ENCODE assay signal across 11 mouse cellular contexts in genomic region chr16:28104255-28105076, GRCm38 (mm10).
DNase-seq lines count a peak whose midpoint lies in the region; ATAC-seq and TF ChIP-seq lines count a peak whose summit lies in the region.
"Had no signal": no experiment of that assay in that cellular context is flagged by ENCODE, and none has a peak within 500 bp of the region (broad histone marks: within the 10 kb centered on the region; RNA-seq: fewer than 3 reads in every experiment).

No protein-coding gene starts in this region.

- H3K36me3 ChIP-seq in lung, postnatal 0 days (ENCODE audit: insufficient read depth, low read length): no peaks in the 10 kb centered on the region
- H3K36me3 ChIP-seq in forebrain, embryonic 15.5 days: no peaks in the 10 kb centered on the region
- no peaks in the 10 kb centered on the region for H3K36me3 ChIP-seq in midbrain, embryonic 14.5 days (ENCODE audit: control insufficient read depth, insufficient read depth, low read length)
- H3K36me3 ChIP-seq: heart, embryonic 15.5 days; liver, embryonic 15.5 days had no signal

- H3K4me2 ChIP-seq in lung, postnatal 0 days (replicated peaks; ENCODE audit: low read depth, low read length): no peak overlapping the region
- H3K4me2 ChIP-seq in forebrain, embryonic 15.5 days (replicated peaks): no peak overlapping the region
- no peak overlapping the region for H3K4me2 ChIP-seq in midbrain, embryonic 14.5 days (ENCODE audit: low read length)
- H3K4me2 ChIP-seq: heart, embryonic 15.5 days; liver, embryonic 15.5 days had no signal

- no peak for TF ChIP-seq EP300 in lung, postnatal 0 days (IDR thresholded peaks at IDR 0.05)

- no peak overlapping the region for H3K27ac ChIP-seq in lung, postnatal 0 days (ENCODE audit: low read length)
- H3K27ac ChIP-seq in forebrain, embryonic 15.5 days (replicated peaks): peak overlapping the region; percentile 50
- no peak overlapping the region for H3K27ac ChIP-seq in midbrain, embryonic 14.5 days (replicated peaks; ENCODE audit: low read depth, low read length)
- H3K27ac ChIP-seq: heart, embryonic 15.5 days; liver, embryonic 15.5 days had no signal

- TF ChIP-seq CTCF in lung, postnatal 0 days (IDR thresholded peaks at IDR 0.05): no peak

- H3K27me3 ChIP-seq in lung, postnatal 0 days (replicated peaks; ENCODE audit: insufficient read depth, low read length): no peaks in the 10 kb centered on the region
- H3K27me3 ChIP-seq in forebrain, embryonic 15.5 days: no peaks in the 10 kb centered on the region
- no peaks in the 10 kb centered on the region for H3K27me3 ChIP-seq in midbrain, embryonic 14.5 days (ENCODE audit: control insufficient read depth, insufficient read depth, low read length)
- H3K27me3 ChIP-seq: heart, embryonic 15.5 days; liver, embryonic 15.5 days had no signal

- 43% methylated on average over 9 of the region's 9 CpGs for WGBS in lung, postnatal 0 days
- 39% methylated on average over 9 of the region's 9 CpGs for WGBS in forebrain, embryonic 15.5 days
- WGBS in midbrain, embryonic 14.5 days: 26% methylated on average over 9 of the region's 9 CpGs

- no peak overlapping the region for H3K4me3 ChIP-seq in lung, postnatal 0 days (ENCODE audit: low read depth, low read length)
- no peak overlapping the region for H3K4me3 ChIP-seq in forebrain, embryonic 15.5 days
- no peak overlapping the region for H3K4me3 ChIP-seq in midbrain, embryonic 14.5 days (replicated peaks; ENCODE audit: low read depth, low read length)
- H3K4me3 ChIP-seq: erythroblast, embryonic 14.5 days; heart, embryonic 15.5 days; liver, embryonic 15.5 days had no signal

- no peaks in the 10 kb centered on the region for H3K9me3 ChIP-seq in lung, postnatal 0 days (ENCODE audit: low read length)
- H3K9me3 ChIP-seq in forebrain, embryonic 15.5 days: no peaks in the 10 kb centered on the region
- H3K9me3 ChIP-seq in midbrain, embryonic 14.5 days (ENCODE audit: control insufficient read depth, low read length): no peaks in the 10 kb centered on the region
- H3K9me3 ChIP-seq: heart, embryonic 15.5 days; liver, embryonic 15.5 days had no signal

- intact Hi-C loops in gastrocnemius, postnatal 14 days (cut with DNase I; ENCODE audit: low total_unique reads): no loop called here

- ATAC-seq in lung, postnatal 0 days: no peak; the same call in 1 of the 2 replicates
- ATAC-seq in forebrain, embryonic 15.5 days (replicated peaks): peak; percentile 55
- ATAC-seq in midbrain, embryonic 14.5 days (ENCODE audit: low FRiP score, low TSS enrichment): peak; percentile 46; the same call in 1 of the 2 replicates
- no peak for ATAC-seq in megakaryocyte, adult 5-6 weeks (ENCODE audit: poor library complexity, severe bottlenecking)

- H3K9ac ChIP-seq in lung, postnatal 0 days (replicated peaks; ENCODE audit: low read depth): no peak overlapping the region
- H3K9ac ChIP-seq in forebrain, embryonic 15.5 days (replicated peaks): no peak overlapping the region
- H3K9ac ChIP-seq in midbrain, embryonic 14.5 days (replicated peaks; ENCODE audit: low read length): no peak overlapping the region
- H3K9ac ChIP-seq: heart, embryonic 15.5 days; liver, embryonic 15.5 days had no signal

- H3K4me1 ChIP-seq in lung, postnatal 0 days (ENCODE audit: insufficient read depth, low read depth, low read length): no peaks in the 10 kb centered on the region
- H3K4me1 ChIP-seq in forebrain, embryonic 15.5 days: peaks cover 21% of the 10 kb centered on the region
- peaks cover 12% of the 10 kb centered on the region for H3K4me1 ChIP-seq in midbrain, embryonic 14.5 days (ENCODE audit: control insufficient read depth, insufficient read depth, low read length)
- H3K4me1 ChIP-seq: liver, embryonic 15.5 days had no signal

- DNase-seq in cerebellum, postnatal 10 days: peak; percentile 63 to 66
- no peak for DNase-seq in cerebellum, adult 11-12 months
- peak; percentile 37 for DNase-seq in lung, postnatal 10 days
- DNase-seq in lung, postnatal 0 days (ENCODE audit: low spot score): no peak
- peak; percentile 49 for DNase-seq in midbrain, embryonic 14.5 days
- DNase-seq in gastrocnemius, postnatal 14 days: no peak

Comparison
In these comparisons a context has a peak if more than half of its experiments do, and no peak if none do; other contexts are left out.
1. DNase-seq: peak in cerebellum, postnatal 10 days (2 of 2), lung, postnatal 10 days (single experiment) and midbrain, embryonic 14.5 days (single experiment); none in cerebellum, adult 11-12 months (single experiment), lung, postnatal 0 days (single experiment) and gastrocnemius, postnatal 14 days (single experiment).
2. ATAC-seq: peak in forebrain, embryonic 15.5 days (single experiment) and midbrain, embryonic 14.5 days (single experiment); none in lung, postnatal 0 days (single experiment) and megakaryocyte, adult 5-6 weeks (single experiment).